Mouse (Mus musculus): ENCODE results near the gene Tmem220.

DNA sequence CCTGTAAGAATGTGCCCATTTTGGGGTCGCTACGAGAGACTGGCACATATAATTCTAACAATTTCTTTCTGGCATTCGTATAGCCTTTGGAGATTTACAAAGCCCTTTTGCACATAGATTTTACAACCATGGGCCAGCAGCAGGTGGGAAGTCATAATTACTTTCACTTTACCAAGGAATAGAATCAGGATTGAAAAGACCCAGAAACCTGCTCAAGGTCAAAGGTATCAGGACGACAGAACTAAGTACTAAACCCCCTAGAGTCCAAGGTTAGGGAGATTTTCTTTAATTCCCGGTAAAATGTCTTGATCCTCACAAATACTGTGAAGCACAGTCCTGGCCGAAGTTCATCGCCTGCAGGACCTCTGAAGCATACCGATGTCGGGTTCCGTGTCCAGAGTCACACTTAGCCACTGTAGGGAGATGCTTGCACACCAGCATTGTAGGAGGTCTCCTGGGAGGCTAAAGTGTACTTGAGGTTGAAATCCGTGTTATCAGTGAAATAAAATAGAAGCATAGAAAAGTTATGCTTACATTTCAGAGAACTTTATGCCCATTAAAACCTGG is 39.7 kb upstream of the Tmem220 start:
- TF ChIP-seq POLR2A (IDR thresholded peaks at IDR 0.05; ENCODE audit: low read depth, low read length) (no peak), CTCF (IDR thresholded peaks at IDR 0.05; ENCODE audit: extremely low read depth, insufficient read depth, insufficient read length, insufficient replicate concordance) (no peak)

All from spleen, adult 2 months (tissue).